Mouse (Mus musculus): ENCODE results near the gene Kpna6. TPM values are rescaled to one million over a fixed set of nuclear protein-coding genes. Genes with fewer than 3 reads are reported as not detected.

The Kpna6 gene
- 23.8 TPM for polyA plus RNA-seq (2014; fragmentation: Illumina TruSeq; extraction: RNeasy Lipid Tissue Mini Kit (QIAGEN cat#74804); ENCODE audit: low replicate concordance)

DNA sequence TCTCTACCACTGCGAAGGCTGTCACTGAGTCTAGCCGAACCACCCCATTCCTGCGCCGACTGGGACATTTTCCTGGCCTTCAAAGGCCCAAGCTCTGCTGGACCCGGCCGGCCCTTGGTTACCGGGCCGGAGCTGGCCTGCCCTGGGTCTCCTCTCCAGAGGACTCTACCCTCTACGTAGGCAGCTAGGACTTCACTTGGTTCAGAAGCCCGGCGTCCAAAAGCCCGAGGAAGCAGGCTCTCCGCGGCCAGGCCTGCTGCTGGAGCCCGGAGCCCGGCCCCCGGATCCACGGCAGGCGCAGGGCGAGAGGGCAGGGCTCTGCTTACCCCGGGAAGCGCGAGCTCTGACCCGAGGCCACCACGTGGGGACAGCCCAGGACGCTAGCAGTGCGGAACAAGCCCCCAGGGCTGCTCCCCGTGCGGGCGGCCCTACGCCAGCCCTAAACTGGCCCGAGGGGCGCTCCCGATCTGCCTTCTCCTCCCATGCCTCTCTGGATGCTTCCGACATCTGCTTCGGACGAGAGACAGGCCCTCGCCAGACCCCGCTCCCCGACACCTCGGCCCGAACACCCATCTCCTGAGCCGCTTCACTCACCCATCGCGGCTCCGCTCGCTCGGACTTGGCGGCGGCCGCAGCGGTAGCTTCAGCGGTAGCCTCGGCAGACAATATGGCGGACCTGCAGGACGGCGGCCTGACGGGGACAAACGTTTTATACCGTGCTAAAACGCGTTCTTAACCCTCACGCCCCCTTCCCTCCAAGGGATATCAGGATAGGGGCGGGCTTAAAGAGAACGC, at the start of gene Kpna6:
TSS of gene Kpna6 (minus strand) at position 685 of the 795 bp plus-strand sequence.

DNA sequence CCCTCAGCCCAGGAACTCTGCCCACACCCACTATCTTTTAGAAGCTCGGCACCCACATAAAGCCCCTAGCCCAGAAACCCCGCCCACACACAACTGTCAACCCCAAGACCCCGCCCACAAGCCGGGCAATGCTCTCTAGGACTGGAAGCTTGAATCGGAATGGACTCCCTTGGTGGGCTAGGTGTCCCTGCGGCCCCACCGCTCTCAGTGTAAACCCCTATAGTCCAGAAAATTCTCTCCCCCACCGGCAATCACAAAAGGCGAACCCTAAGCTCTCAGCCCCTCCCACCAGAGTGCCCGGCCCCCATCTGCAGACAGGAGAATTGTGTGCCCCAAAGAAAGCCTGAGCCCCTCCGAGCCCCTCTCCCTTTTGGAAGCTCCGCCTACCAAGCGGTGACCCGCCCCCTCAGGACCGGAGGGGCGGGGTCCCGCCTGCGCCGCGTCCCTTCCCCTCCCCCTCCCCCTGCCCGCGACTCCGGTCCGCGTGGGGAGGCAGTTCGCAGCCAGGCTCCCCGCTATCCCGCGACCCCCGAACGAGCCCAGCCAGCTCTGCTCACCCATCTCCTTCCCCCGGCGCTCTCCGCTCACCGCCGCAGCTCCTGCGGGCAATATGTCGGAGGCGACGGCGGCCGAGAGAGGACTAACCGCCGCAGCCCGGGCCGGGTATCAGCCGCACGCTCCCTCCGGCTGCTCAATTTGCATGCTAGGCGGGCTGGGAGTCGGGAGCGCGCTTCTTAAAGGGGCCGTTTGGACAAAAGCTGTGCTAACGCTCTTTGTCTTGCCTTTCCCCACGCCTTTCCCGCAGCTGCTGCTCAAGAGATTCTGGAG, 23.8 kb upstream of the Kpna6 start, which contains the start of gene Tmem39b:
TSS of gene Tmem39b (minus strand) at position 681 of the 828 bp plus-strand sequence.

DNA sequence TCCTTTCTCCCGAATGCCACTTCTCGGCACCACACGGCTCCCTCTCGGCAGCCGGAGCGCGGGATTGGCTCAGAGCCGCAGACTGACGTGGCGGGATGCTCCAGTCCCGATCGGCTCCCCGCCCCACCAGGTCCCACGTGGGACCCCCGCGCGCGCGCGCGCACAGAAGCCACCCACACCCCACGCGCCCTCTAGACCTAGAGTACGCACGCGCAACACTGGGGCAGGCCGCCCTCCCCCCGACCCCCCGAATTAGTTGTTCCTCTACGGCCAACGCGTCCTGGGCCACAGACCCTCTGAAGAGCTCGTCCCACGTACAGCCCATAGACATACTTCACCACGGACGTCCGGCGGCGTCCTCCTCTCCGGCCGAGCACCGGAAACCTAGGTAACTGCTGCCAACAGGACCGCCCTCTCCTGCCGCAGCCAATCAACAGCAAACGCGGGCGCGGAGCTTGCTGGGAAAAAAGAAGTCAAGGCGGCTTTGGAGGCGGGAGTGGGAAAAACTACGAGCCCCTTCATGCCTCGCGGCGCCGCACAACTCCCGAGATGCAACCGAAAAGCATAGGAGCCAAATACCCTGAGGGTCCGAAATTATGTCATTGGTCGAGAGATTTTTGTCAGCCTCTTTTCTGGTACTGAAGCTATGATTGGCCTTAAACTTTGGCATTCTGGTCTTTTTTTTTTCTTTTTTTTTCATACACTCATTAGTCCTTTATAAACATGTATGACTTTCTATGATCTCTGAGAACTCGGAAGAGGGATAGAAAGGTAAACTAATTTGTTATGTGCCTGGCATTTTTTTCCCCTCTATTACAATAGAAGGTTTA, 31.7 kb downstream of the Kpna6 start, which contains the start of gene Txlna:
TSS of gene Txlna (minus strand) at position 428 of the 830 bp plus-strand sequence.

DNA sequence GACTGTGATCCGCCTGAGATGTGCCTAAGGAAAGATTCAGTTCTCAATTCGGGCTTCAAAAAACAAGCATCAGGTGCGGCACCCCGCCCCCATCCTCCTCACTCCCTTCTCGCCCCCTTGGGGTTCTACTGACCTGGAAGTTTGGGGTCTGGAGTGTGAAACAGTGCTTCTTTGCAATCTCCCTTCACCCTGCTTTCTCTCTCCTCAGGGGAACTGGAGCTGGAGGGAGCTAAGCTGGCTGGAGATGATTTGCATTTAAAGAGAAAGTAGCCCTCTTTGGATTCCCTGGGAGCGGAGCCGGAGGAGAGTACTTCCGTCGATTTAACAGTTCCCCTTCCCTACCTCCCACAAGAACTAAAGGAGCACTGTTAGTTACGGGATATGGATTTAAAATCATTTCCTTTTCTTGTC, 48.9 kb downstream of the Kpna6 start, which contains the start of gene Ccdc28b:
TSS of gene Ccdc28b (minus strand) at position 267 of the 411 bp plus-strand sequence.

DNA sequence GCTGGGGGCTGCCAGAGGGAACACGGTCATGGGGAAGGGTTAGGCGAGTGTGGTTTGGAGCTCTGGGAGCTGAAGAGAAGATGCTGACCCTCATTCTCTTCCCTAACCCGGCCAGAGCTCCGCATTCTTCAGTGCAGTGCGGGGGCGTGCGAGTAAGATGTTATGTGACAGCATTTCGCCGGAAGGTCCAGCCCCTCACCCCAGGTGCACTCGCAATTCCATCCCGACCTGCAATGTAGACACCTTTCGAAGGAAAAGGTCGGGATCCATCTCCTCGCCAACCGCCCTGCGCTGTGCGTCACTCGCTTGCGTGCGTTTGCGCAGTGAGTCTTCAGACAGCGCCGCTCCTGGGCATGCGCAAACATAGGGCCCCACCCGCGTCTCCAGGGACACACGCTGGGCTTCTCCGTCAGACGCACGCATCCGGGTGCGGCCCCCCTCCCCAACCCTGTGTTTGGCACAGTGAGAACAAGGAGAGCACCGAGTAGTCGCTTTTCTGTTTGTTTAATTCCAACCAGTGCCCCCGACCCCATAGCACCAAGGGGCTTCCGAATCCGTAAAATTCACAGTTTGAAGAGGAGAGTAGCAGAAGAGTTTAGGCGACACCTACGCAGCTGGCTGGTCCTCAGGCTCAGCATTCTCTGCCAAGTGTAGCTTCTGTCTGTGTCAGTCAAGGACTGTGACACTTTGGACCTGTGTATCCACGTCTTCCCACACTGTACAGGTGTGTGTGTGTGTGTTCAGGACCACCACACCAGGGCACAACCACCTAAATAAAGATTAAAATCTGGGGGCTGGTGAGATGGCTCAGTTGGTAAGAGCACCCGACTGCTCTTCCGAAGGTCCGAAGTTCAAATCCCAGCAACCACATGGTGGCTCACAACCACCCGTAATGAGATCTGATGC, 53.5 kb downstream of the Kpna6 start, which contains the start of gene Iqcc:
TSS of gene Iqcc (minus strand) at position 314 of the 906 bp plus-strand sequence.

DNA sequence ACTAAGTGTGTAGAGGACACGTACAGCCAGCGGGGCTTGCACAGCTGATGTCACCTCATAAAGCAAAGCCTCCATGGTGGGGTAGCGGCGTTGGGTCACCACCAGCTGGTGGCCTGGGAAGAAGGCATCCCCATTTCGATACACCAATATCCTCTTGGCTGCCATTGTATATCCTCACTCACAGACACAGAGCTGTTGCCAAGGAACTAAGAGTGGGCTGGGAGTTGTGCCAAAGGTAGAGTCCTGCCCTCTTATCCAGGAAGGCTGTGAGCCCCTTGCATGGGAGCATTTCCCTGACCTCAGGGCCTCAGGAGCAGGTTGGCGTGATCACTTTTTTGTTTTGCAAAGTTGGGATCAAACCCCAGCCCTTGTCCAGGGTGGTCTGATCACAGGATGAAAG, 58.5 kb downstream of the Kpna6 start, which contains the start of gene Dcdc2b:
TSS of gene Dcdc2b (minus strand) at position 165 of the 400 bp plus-strand sequence.

DNA sequence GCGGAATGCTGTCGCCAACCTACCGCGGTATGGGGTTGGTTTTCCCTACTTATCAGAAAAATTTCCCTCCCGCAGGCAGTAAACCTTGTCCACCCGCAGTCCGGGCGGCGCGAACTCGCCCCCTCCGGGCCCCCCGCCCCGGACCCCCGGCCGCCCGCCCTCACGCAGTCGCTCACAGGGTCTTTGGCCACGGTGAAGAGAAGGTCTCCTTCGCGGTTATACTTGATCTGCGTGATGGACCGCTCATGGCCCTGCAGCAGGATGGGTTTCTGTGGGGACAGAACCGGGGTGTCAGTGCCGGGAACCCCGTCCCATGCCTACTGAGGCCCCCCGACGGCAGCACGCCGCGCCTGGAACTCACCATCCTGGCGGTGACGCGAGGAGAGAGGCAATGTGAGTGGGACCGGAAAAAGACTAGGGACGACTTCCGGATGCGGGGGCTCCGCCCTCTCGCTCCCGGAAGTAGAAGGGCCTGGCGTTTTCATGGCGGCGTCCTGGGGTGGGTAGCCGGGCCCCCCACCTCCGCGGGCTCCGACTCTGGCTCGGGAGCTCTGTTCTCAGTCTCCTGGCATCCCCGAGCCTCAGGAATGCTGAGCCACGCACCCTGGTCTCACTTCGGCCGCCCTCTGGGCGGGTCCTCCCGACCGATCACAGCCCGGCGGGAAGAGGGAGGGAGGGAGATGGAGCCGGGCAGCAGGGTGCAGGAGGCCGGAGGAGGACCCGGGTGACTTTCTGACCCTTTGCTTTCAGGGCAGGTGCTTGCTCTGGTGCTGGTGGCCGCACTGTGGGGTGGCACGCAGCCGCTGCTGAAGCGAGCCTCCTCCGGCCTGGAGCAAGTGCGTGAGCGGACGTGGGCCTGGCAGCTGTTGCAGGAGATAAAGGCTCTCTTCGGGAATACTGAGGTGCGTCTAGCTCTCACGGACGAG, 72.1 kb downstream of the Kpna6 start, which contains the start of the genes Eif3i and Tmem234:
TSS of gene Eif3i (minus strand) at position 416 of the 926 bp plus-strand sequence.
TSS of gene Tmem234 (plus strand) at position 436 of the 926 bp plus-strand sequence.

Other genes with a start within 250 kb of the Kpna6 start
- gene Zbtb8b, start 231.9 kb downstream of the Kpna6 start, polyA plus RNA-seq (2014; fragmentation: Illumina TruSeq; extraction: RNeasy Lipid Tissue Mini Kit (QIAGEN cat#74804); ENCODE audit: low replicate concordance) = not detected
- gene Bsdc1, start 211.2 kb downstream of the Kpna6 start, polyA plus RNA-seq (2014; fragmentation: Illumina TruSeq; extraction: RNeasy Lipid Tissue Mini Kit (QIAGEN cat#74804); ENCODE audit: low replicate concordance) = 8.8 TPM
- not detected for gene Tssk3, start 181.7 kb downstream of the Kpna6 start, polyA plus RNA-seq (2014; fragmentation: Illumina TruSeq; extraction: RNeasy Lipid Tissue Mini Kit (QIAGEN cat#74804); ENCODE audit: low replicate concordance)
- not detected for gene Fam229a, start 181.6 kb downstream of the Kpna6 start, polyA plus RNA-seq (2014; fragmentation: Illumina TruSeq; extraction: RNeasy Lipid Tissue Mini Kit (QIAGEN cat#74804); ENCODE audit: low replicate concordance)
- 11.9 TPM for gene Marcksl1, start 159.2 kb downstream of the Kpna6 start, polyA plus RNA-seq (2014; fragmentation: Illumina TruSeq; extraction: RNeasy Lipid Tissue Mini Kit (QIAGEN cat#74804); ENCODE audit: low replicate concordance)
- 38.7 TPM for gene Hdac1, start 130.1 kb downstream of the Kpna6 start, polyA plus RNA-seq (2014; fragmentation: Illumina TruSeq; extraction: RNeasy Lipid Tissue Mini Kit (QIAGEN cat#74804); ENCODE audit: low replicate concordance)
- 0.59 TPM for gene Lck, start 99.1 kb downstream of the Kpna6 start, polyA plus RNA-seq (2014; fragmentation: Illumina TruSeq; extraction: RNeasy Lipid Tissue Mini Kit (QIAGEN cat#74804); ENCODE audit: low replicate concordance)
- not detected for gene Fam167b, start 94.2 kb downstream of the Kpna6 start, polyA plus RNA-seq (2014; fragmentation: Illumina TruSeq; extraction: RNeasy Lipid Tissue Mini Kit (QIAGEN cat#74804); ENCODE audit: low replicate concordance)
- gene Eif3i, start 72.1 kb downstream of the Kpna6 start, polyA plus RNA-seq (2014; fragmentation: Illumina TruSeq; extraction: RNeasy Lipid Tissue Mini Kit (QIAGEN cat#74804); ENCODE audit: low replicate concordance) = 7.9 TPM
- 28.2 TPM for gene Tmem234, start 72.1 kb downstream of the Kpna6 start, polyA plus RNA-seq (2014; fragmentation: Illumina TruSeq; extraction: RNeasy Lipid Tissue Mini Kit (QIAGEN cat#74804); ENCODE audit: low replicate concordance)
- not detected for gene Dcdc2b, start 58.5 kb downstream of the Kpna6 start, polyA plus RNA-seq (2014; fragmentation: Illumina TruSeq; extraction: RNeasy Lipid Tissue Mini Kit (QIAGEN cat#74804); ENCODE audit: low replicate concordance)
- gene Iqcc, start 53.7 kb downstream of the Kpna6 start, polyA plus RNA-seq (2014; fragmentation: Illumina TruSeq; extraction: RNeasy Lipid Tissue Mini Kit (QIAGEN cat#74804); ENCODE audit: low replicate concordance) = 5.3 TPM
- not detected for gene Ccdc28b, start 48.8 kb downstream of the Kpna6 start, polyA plus RNA-seq (2014; fragmentation: Illumina TruSeq; extraction: RNeasy Lipid Tissue Mini Kit (QIAGEN cat#74804); ENCODE audit: low replicate concordance)
- 6.1 TPM for gene Txlna, start 31.7 kb downstream of the Kpna6 start, polyA plus RNA-seq (2014; fragmentation: Illumina TruSeq; extraction: RNeasy Lipid Tissue Mini Kit (QIAGEN cat#74804); ENCODE audit: low replicate concordance)
- gene Tmem39b, start 24.1 kb upstream of the Kpna6 start, polyA plus RNA-seq (2014; fragmentation: Illumina TruSeq; extraction: RNeasy Lipid Tissue Mini Kit (QIAGEN cat#74804); ENCODE audit: low replicate concordance) = not detected
- gene Khdrbs1, start 69.5 kb upstream of the Kpna6 start, polyA plus RNA-seq (2014; fragmentation: Illumina TruSeq; extraction: RNeasy Lipid Tissue Mini Kit (QIAGEN cat#74804); ENCODE audit: low replicate concordance) = 146 TPM
- 1,009 TPM for gene Ptp4a2, start 138.5 kb upstream of the Kpna6 start, polyA plus RNA-seq (2014; fragmentation: Illumina TruSeq; extraction: RNeasy Lipid Tissue Mini Kit (QIAGEN cat#74804); ENCODE audit: low replicate concordance)